Mouse (Mus musculus): ENCODE measurements around the gene Traf3ip1. TPM values are rescaled to one million over a fixed set of nuclear protein-coding genes. Genes with fewer than 3 reads are reported as not detected.

Traf3ip1 gene
- polyA plus RNA-seq (2012): 5.0 and 7.9 TPM in 2 replicates

GRCm38 (mm10) chr1:91494457-91495140 lies at the start of gene Traf3ip1:
Traf3ip1 (plus strand) TSS chr1:91494647.

GRCm38 (mm10) chr1:91459059-91459809 lies 35.2 kb upstream of the Traf3ip1 start, which contains the start of gene Per2:
Per2 (minus strand) TSS chr1:91459324.

GRCm38 (mm10) chr1:91540271-91540826 lies 45.9 kb downstream of the Traf3ip1 start, which contains the start of gene Asb1:
Asb1 (plus strand) TSS chr1:91540544.

Other genes starting within 250 kb of the Traf3ip1 start
- gene Ube2f, start 244.3 kb upstream of the Traf3ip1 start, polyA plus RNA-seq (2012): 17.9 and 18.6 TPM in 2 replicates
- gene Scly, start 196.3 kb upstream of the Traf3ip1 start, polyA plus RNA-seq (2012): 31.4 and 32.7 TPM in 2 replicates
- 0.40 and 0.55 TPM in 2 replicates for gene Espnl, start 172.6 kb upstream of the Traf3ip1 start, polyA plus RNA-seq (2012)
- 0.03 and 0.13 TPM in 2 replicates for gene Klhl30, start 143.6 kb upstream of the Traf3ip1 start, polyA plus RNA-seq (2012)
- gene Erfe, start 128.2 kb upstream of the Traf3ip1 start, polyA plus RNA-seq (2012): 0.57 and 0.86 TPM in 2 replicates
- 62.2 and 78.0 TPM in 2 replicates for gene Ilkap, start 95.8 kb upstream of the Traf3ip1 start, polyA plus RNA-seq (2012)
- gene Hes6, start 80.6 kb upstream of the Traf3ip1 start, polyA plus RNA-seq (2012): 105 and 109 TPM in 2 replicates
- 12.3 and 25.1 TPM in 2 replicates for gene Per2, start 35.3 kb upstream of the Traf3ip1 start, polyA plus RNA-seq (2012)
- gene Asb1, start 45.9 kb downstream of the Traf3ip1 start, polyA plus RNA-seq (2012): 9.8 and 15.8 TPM in 2 replicates